Mouse (Mus musculus) CH12.LX (cell line): ENCODE data around the gene Itpr3.

ENCODE experiments used
- CTCF ChIP-seq, 2 experiments: IDR thresholded peaks in 1 of 2; conservative IDR thresholded peaks in 1 of 2; 2 replicates each; pipeline ENCODE4 v1.5.1; 2011 to 2012; ENCODE audit warnings: low read depth in 2 of 2, low read length in 2 of 2, improper control_type of control experiment in 1 of 2, inconsistent platforms in 1 of 2, mild to moderate bottlenecking in 1 of 2, moderate library complexity in 1 of 2
- EP300 ChIP-seq: IDR thresholded peaks from 2 replicates; pipeline ENCODE4 v1.6.1; 2011; ENCODE audit warnings: low read length, improper control_type of control experiment
- MYC ChIP-seq: IDR thresholded peaks from 2 replicates; pipeline ENCODE4 v1.6.1; 2011; ENCODE audit warnings: low read depth, mild to moderate bottlenecking, improper control_type of control experiment, low read length
- USF2 ChIP-seq: conservative IDR thresholded peaks from 2 replicates; pipeline ENCODE4 v1.6.1; 2011; ENCODE audit warnings: low read depth, low read length, improper control_type of control experiment
- ZC3H11A ChIP-seq: IDR thresholded peaks from 2 replicates; pipeline ENCODE4 v1.6.1; 2012; ENCODE audit warnings: low read depth, mild to moderate bottlenecking, inconsistent platforms, low read length, improper control_type of control experiment
- ZKSCAN1 ChIP-seq: IDR thresholded peaks from 2 replicates; pipeline ENCODE4 v1.6.1; 2012; ENCODE audit warnings: low read depth, inconsistent platforms, low read length, improper control_type of control experiment, borderline replicate concordance
- ZMIZ1 ChIP-seq: IDR thresholded peaks from 2 replicates; pipeline ENCODE4 v1.6.1; 2012; ENCODE audit warnings: low read depth, mild to moderate bottlenecking, inconsistent platforms, low read length, improper control_type of control experiment

DNA sequence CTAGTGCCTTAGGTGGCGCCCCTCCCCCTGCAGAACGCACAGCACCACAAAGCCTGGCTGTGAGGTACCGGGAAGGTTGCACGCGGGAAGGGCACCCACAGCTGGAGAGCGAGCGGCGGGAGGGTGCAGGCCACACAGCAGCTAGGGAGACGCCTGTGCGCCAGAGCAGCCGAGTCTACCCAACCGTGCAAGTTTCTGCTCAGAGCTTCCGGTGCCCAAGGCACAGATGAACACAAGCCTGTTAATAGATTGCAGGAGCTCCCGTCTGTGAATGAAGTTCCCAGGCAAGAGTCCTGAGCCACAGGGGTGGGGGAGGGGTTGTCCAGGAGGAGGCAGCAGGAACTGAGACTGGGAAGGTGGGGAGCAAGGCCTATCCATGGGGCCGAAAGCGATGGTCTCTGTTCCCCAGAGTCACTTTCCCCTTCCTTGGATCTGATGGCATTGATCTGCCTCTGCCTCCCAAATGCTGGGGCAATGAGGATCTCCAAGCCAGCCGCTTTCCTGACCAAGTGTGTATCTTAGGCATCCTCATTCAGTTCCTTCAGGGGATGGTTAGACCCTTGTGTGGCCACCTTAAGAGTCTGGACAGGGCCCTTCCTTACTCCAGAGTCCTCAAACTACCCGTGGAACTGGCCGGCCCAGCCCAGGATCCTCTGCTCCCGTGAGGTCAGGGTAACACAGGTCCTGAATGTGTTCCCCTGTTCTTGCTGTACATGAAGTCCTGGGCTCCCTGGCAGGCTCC lies 16.6 kb upstream of the Itpr3 start:
- no peak for TF ChIP-seq ZKSCAN1
- TF ChIP-seq USF2 = no peak
- TF ChIP-seq EP300 = no peak
- TF ChIP-seq ZMIZ1 = no peak
- TF ChIP-seq CTCF (conservative IDR thresholded peaks at IDR 0.05 in 1 of 2, IDR thresholded peaks at IDR 0.05 in 1 of 2; ENCODE audit: low read depth in 2 of 2, low read length in 2 of 2) = no peak
- TF ChIP-seq MYC = no peak
- no peak for TF ChIP-seq ZC3H11A
